Mouse (Mus musculus) bone marrow, adult 2 months (tissue): ENCODE data around the gene Hoxa4.

Source experiments
- CTCF ChIP-seq: fragments of 200-500 bp; IDR thresholded peaks from 2 replicates; pipeline ENCODE4 v1.5.1; 2011; ENCODE audit warnings: low read length, control low read depth; ENCODE audit not compliant: control insufficient read depth, insufficient read depth
- POLR2A ChIP-seq: fragments of 200-500 bp; IDR thresholded peaks from 2 replicates; pipeline ENCODE4 v1.6.1; 2011; ENCODE audit warnings: low read depth, mild to moderate bottlenecking, control low read depth, low read length, borderline replicate concordance; ENCODE audit not compliant: control insufficient read depth

DNA sequence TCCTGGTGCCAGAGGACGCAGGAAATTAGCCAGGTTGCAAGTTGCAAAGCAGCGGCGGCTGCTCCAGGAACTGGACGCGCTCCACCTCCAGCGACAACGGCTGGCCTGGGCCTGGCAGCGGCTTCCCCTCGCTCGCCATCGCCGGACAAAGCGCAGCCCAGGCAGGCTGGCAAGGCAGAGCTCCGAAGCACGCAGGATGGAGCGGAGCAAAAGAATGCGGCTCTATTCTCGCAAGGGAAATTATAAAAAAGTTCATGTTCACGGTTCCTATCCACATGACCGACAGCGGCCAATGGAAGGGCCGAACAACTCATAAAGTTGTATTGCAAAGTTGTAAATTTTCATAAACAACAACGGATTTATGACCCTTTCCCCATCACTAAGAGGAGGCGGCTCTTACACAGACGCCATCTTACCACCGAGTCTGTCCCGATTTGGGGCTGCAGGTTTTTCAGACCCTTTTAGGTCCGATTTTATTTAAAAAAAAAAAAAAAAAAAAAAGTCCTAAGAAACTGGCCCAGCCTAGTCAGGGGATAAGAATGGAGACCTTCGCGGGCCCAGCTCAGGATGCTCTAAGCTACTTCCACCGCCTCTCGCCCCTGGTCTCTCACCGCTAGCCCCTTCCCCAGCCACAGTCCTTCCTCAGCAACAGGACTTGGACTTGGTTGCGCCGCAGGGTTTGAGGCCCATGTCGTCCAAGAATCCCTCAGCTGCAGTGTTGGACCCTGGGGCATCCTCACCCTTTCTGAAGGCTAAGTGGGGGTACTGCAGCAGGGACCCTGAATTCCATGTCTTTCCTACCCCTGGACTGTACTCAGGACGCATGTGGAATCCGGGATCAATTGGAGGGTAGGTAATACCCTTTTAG is 21.8 kb upstream of the Hoxa4 start, which contains the start of the genes Hoxa3 and Gm28308:
- TF ChIP-seq POLR2A (no peak; the same call in 1 of the 2 replicates), CTCF (no peak)
